Comparison of ENCODE assay signal across 23 mouse cellular contexts in genomic region chr15:86476483-86476882, GRCm38 (mm10).
DNase-seq lines count a peak whose midpoint lies in the region; ATAC-seq and TF ChIP-seq lines count a peak whose summit lies in the region.
"Had no signal": no experiment of that assay in that cellular context is flagged by ENCODE, and none has a peak within 500 bp of the region (broad histone marks: within the 10 kb centered on the region; RNA-seq: fewer than 3 reads in every experiment).

No protein-coding gene starts in this region.

- H3K27me3 ChIP-seq in intestine, embryonic 14.5 days (replicated peaks; ENCODE audit: control insufficient read depth, insufficient read depth, low read length) = no peaks in the 10 kb centered on the region
- H3K27me3 ChIP-seq in intestine, postnatal 0 days (replicated peaks; ENCODE audit: control insufficient read depth, insufficient read depth, low read length) = no peaks in the 10 kb centered on the region
- H3K27me3 ChIP-seq in midbrain, embryonic 10.5 days (ENCODE audit: low read depth, poor library complexity, severe bottlenecking) = no peaks in the 10 kb centered on the region
- no peaks in the 10 kb centered on the region for H3K27me3 ChIP-seq in midbrain, embryonic 16.5 days (ENCODE audit: control insufficient read depth, insufficient read depth, low read depth, low read length)
- H3K27me3 ChIP-seq: embryonic facial prominence, embryonic 12.5 days; forebrain, embryonic 15.5 days; midbrain, embryonic 15.5 days had no signal

- WGBS in intestine, embryonic 14.5 days = 69% methylated on average over 6 of the region's 6 CpGs
- WGBS in intestine, postnatal 0 days = 81% methylated on average over 6 of the region's 6 CpGs
- WGBS in midbrain, embryonic 10.5 days = 85% methylated on average over 6 of the region's 6 CpGs
- 65% methylated on average over 6 of the region's 6 CpGs for WGBS in midbrain, embryonic 16.5 days

- no peaks in the 10 kb centered on the region for H3K9me3 ChIP-seq in intestine, embryonic 14.5 days (ENCODE audit: control insufficient read depth, low read length)
- H3K9me3 ChIP-seq in intestine, postnatal 0 days (ENCODE audit: control insufficient read depth) = no peaks in the 10 kb centered on the region
- H3K9me3 ChIP-seq in midbrain, embryonic 10.5 days (replicated peaks) = no peaks in the 10 kb centered on the region
- no peaks in the 10 kb centered on the region for H3K9me3 ChIP-seq in midbrain, embryonic 16.5 days (replicated peaks; ENCODE audit: control insufficient read depth, low read length, poor library complexity, severe bottlenecking)
- H3K9me3 ChIP-seq: embryonic facial prominence, embryonic 12.5 days; forebrain, embryonic 15.5 days; heart, embryonic 13.5 days; midbrain, embryonic 15.5 days had no signal

- no peak overlapping the region for H3K4me3 ChIP-seq in intestine, embryonic 14.5 days (ENCODE audit: low read depth, low read length)
- no peak overlapping the region for H3K4me3 ChIP-seq in intestine, postnatal 0 days (ENCODE audit: low read depth, low read length)
- no peak overlapping the region for H3K4me3 ChIP-seq in midbrain, embryonic 10.5 days
- no peak overlapping the region for H3K4me3 ChIP-seq in midbrain, embryonic 16.5 days (ENCODE audit: low read depth, low read length)
- H3K4me3 ChIP-seq: embryonic facial prominence, embryonic 12.5 days; erythroblast, embryonic 14.5 days; forebrain, embryonic 15.5 days; gastrocnemius, adult 2 months; heart, embryonic 13.5 days; midbrain, embryonic 15.5 days had no signal

- H3K4me2 ChIP-seq in intestine, embryonic 14.5 days (ENCODE audit: low read length) = no peak overlapping the region
- no peak overlapping the region for H3K4me2 ChIP-seq in intestine, postnatal 0 days (replicated peaks; ENCODE audit: low read depth)
- no peak overlapping the region for H3K4me2 ChIP-seq in midbrain, embryonic 16.5 days (ENCODE audit: low read length)
- H3K4me2 ChIP-seq: embryonic facial prominence, embryonic 12.5 days; forebrain, embryonic 15.5 days; heart, embryonic 13.5 days; midbrain, embryonic 15.5 days had no signal

- TF ChIP-seq CTCF in intestine, postnatal 0 days (IDR thresholded peaks at IDR 0.05; ENCODE audit: low read depth) = no peak

- no peak for ATAC-seq in intestine, embryonic 14.5 days (replicated peaks; ENCODE audit: low FRiP score, low TSS enrichment, low read depth)
- no peak for ATAC-seq in intestine, postnatal 0 days
- ATAC-seq in midbrain, embryonic 16.5 days = no peak
- no peak for ATAC-seq in inflammation-experienced regulatory T-cells, adult 6 months
- ATAC-seq: forebrain, embryonic 15.5 days; hindbrain, postnatal 0 days; liver, postnatal 0 days; midbrain, embryonic 15.5 days had no signal

- no peak for DNase-seq in intestine, embryonic 14.5 days (ENCODE audit: low spot score)
- no peak for DNase-seq in midbrain, embryonic 10.5 days (ENCODE audit: low spot score)
- peak; percentile 33 for DNase-seq in forelimb bud, embryonic 11.5 days (ENCODE audit: low read depth, low spot score)
- peak; percentile 26 for DNase-seq in mesoderm, embryonic 11.5 days (ENCODE audit: low read depth, low spot score)
- no peak for DNase-seq in embryo, embryonic 9.5 days (ENCODE audit: extremely low spot score)
- DNase-seq: B cell, adult 2 months; cerebellum, adult 8-10 months; gastrocnemius, adult 2 months; heart, adult 11 months; kidney, adult 2 months; liver; liver, postnatal 0 days; lung, postnatal 10 days; thymus, postnatal 4 days had no signal

- no peak overlapping the region for H3K9ac ChIP-seq in intestine, embryonic 14.5 days (ENCODE audit: low read length)
- H3K9ac ChIP-seq in intestine, postnatal 0 days (ENCODE audit: low read depth, low read length) = no peak overlapping the region
- H3K9ac ChIP-seq in midbrain, embryonic 16.5 days (ENCODE audit: low read depth, low read length) = no peak overlapping the region
- H3K9ac ChIP-seq: embryonic facial prominence, embryonic 12.5 days; forebrain, embryonic 15.5 days; heart, embryonic 13.5 days; liver, postnatal 0 days; midbrain, embryonic 15.5 days had no signal

- H3K36me3 ChIP-seq in intestine, embryonic 14.5 days (ENCODE audit: control insufficient read depth, insufficient read depth, low read length) = no peaks in the 10 kb centered on the region
- H3K36me3 ChIP-seq in intestine, postnatal 0 days (ENCODE audit: control insufficient read depth, insufficient read depth) = peaks cover 3% of the 10 kb centered on the region; the same call in 1 of the 2 replicates
- H3K36me3 ChIP-seq in midbrain, embryonic 10.5 days = no peaks in the 10 kb centered on the region
- H3K36me3 ChIP-seq in midbrain, embryonic 16.5 days (ENCODE audit: control insufficient read depth, insufficient read depth, low read length) = no peaks in the 10 kb centered on the region
- H3K36me3 ChIP-seq: embryonic facial prominence, embryonic 12.5 days; forebrain, embryonic 15.5 days; heart, embryonic 13.5 days; midbrain, embryonic 15.5 days had no signal

- peaks cover 14% of the 10 kb centered on the region for H3K4me1 ChIP-seq in intestine, embryonic 14.5 days (replicated peaks; ENCODE audit: control insufficient read depth, insufficient read depth, low read length)
- H3K4me1 ChIP-seq in intestine, postnatal 0 days (replicated peaks; ENCODE audit: control insufficient read depth, insufficient read depth, low read length) = peaks cover 7% of the 10 kb centered on the region
- H3K4me1 ChIP-seq in midbrain, embryonic 10.5 days = peaks cover 64% of the 10 kb centered on the region
- H3K4me1 ChIP-seq in midbrain, embryonic 16.5 days (ENCODE audit: control insufficient read depth, insufficient read depth, low read length) = peaks cover 5% of the 10 kb centered on the region

- 0 out of 2 replicates have a peak overlapping the region, but pooled peaks have one; percentile 27 for H3K27ac ChIP-seq in intestine, embryonic 14.5 days (ENCODE audit: low read depth)
- no peak overlapping the region for H3K27ac ChIP-seq in intestine, postnatal 0 days (ENCODE audit: low read depth, low read length)
- H3K27ac ChIP-seq in midbrain, embryonic 10.5 days (replicated peaks) = peak overlapping the region; percentile 35; the same call in 1 of the 2 replicates
- no peak overlapping the region for H3K27ac ChIP-seq in midbrain, embryonic 16.5 days (ENCODE audit: low read length)
- H3K27ac ChIP-seq: embryonic facial prominence, embryonic 12.5 days; gastrocnemius, adult 2 months; heart, embryonic 13.5 days; hindbrain, postnatal 0 days; midbrain, embryonic 15.5 days had no signal

Comparison
In these comparisons a context has a peak if more than half of its experiments do, and no peak if none do; other contexts are left out.
1. H3K27ac ChIP-seq: peak in intestine, embryonic 14.5 days (single experiment) and midbrain, embryonic 10.5 days (single experiment); none in intestine, postnatal 0 days (single experiment) and midbrain, embryonic 16.5 days (single experiment).
2. DNase-seq: peak in forelimb bud, embryonic 11.5 days (single experiment) and mesoderm, embryonic 11.5 days (single experiment); none in intestine, embryonic 14.5 days (single experiment), midbrain, embryonic 10.5 days (single experiment) and embryo, embryonic 9.5 days (single experiment).